ENCODE assay signal across 22 mouse cellular contexts in the genomic region with DNA sequence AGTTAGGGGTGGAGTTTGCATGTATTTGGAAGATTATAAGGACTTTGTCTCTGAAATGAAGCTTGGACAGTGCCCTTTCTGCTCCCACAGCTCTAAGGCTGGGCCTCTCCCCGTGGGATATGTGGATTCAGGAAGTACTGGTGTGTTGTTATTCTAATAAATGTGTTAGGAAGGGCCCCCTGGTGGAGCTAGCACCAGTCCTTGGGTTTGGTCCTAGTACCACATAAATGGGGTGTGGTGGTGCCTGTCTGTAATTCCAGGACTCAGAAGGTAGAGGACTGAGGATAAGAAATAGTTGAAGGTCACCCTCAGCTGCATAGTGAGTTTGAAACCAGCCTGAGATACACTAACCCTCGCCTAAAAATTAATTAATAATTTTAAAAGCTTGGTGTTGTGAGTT. TPM values are rescaled to one million over a fixed set of nuclear protein-coding genes. Genes with fewer than 3 reads are reported as not detected.
DNase-seq lines count a peak whose midpoint lies in the region; ATAC-seq and TF ChIP-seq lines count a peak whose summit lies in the region.
"Had no signal": no experiment of that assay in that cellular context is flagged by ENCODE, and none has a peak within 500 bp of the region (broad histone marks: within the 10 kb centered on the region; RNA-seq: fewer than 3 reads in every experiment).

No protein-coding gene starts in this region.

- H3K4me3 ChIP-seq in layer of hippocampus, adult 2 months, result no peak overlapping the region
- no peak overlapping the region for H3K4me3 ChIP-seq in intestine, postnatal 0 days (ENCODE audit: low read depth, low read length)
- no peak overlapping the region for H3K4me3 ChIP-seq in midbrain, embryonic 13.5 days (replicated peaks)
- H3K4me3 ChIP-seq: forebrain, embryonic 10.5 days; limb, embryonic 10.5 days; midbrain, embryonic 10.5 days; stomach, embryonic 15.5 days had no signal

- TF ChIP-seq CTCF in layer of hippocampus, adult 2 months (conservative IDR thresholded peaks at IDR 0.05), result peak; percentile 32
- TF ChIP-seq CTCF in intestine, postnatal 0 days (IDR thresholded peaks at IDR 0.05; ENCODE audit: low read depth), result peak; percentile 40; the same call in 1 of the 2 replicates

- no peaks in the 10 kb centered on the region for H3K9me3 ChIP-seq in intestine, postnatal 0 days (ENCODE audit: control insufficient read depth)
- H3K9me3 ChIP-seq in midbrain, embryonic 13.5 days, result no peaks in the 10 kb centered on the region
- H3K9me3 ChIP-seq: forebrain, embryonic 10.5 days; limb, embryonic 10.5 days; midbrain, embryonic 10.5 days; stomach, embryonic 15.5 days had no signal

- H3K9ac ChIP-seq in intestine, postnatal 0 days (ENCODE audit: low read depth, low read length), result no peak overlapping the region
- no peak overlapping the region for H3K9ac ChIP-seq in midbrain, embryonic 13.5 days (replicated peaks)
- H3K9ac ChIP-seq: hindbrain, embryonic 14.5 days; stomach, embryonic 15.5 days had no signal

- ATAC-seq in intestine, postnatal 0 days, result peak; percentile 29; the same call in 1 of the 2 replicates
- no peak for ATAC-seq in midbrain, embryonic 13.5 days
- ATAC-seq: forebrain, embryonic 16.5 days; inflammation-experienced regulatory T-cells, adult 6 months had no signal

- no peaks in the 10 kb centered on the region for H3K27me3 ChIP-seq in intestine, postnatal 0 days (replicated peaks; ENCODE audit: control insufficient read depth, insufficient read depth, low read length)
- no peaks in the 10 kb centered on the region for H3K27me3 ChIP-seq in midbrain, embryonic 13.5 days
- H3K27me3 ChIP-seq: stomach, embryonic 15.5 days had no signal

- H3K4me1 ChIP-seq in intestine, postnatal 0 days (replicated peaks; ENCODE audit: control insufficient read depth, insufficient read depth, low read length), result no peaks in the 10 kb centered on the region
- no peaks in the 10 kb centered on the region; the same call in 1 of the 2 replicates for H3K4me1 ChIP-seq in midbrain, embryonic 13.5 days (replicated peaks)

- no peak for DNase-seq in layer of hippocampus, adult 2 months (ENCODE audit: low spot score in 2 of 2)
- DNase-seq in layer of hippocampus, postnatal 36 days, result no peak
- DNase-seq in ES-CJ7 (ENCODE audit: low read depth, low spot score), result peak; percentile 41
- peak; percentile 48 for DNase-seq in ZHBTc4 (ENCODE audit: low read depth, low spot score)
- DNase-seq in left cerebral cortex, postnatal 36 days (ENCODE audit: low spot score in 2 of 2), result no peak
- DNase-seq: cerebellum, adult 9-10 months; gastrocnemius, postnatal 25 days; heart, adult 18-20 months; kidney, adult 9 months; liver; thymus, adult 2 months had no signal

- no peak overlapping the region for H3K27ac ChIP-seq in layer of hippocampus, adult 2 months
- no peak overlapping the region for H3K27ac ChIP-seq in intestine, postnatal 0 days (ENCODE audit: low read depth, low read length)
- H3K27ac ChIP-seq in midbrain, embryonic 13.5 days, result no peak overlapping the region
- H3K27ac ChIP-seq: forebrain, embryonic 10.5 days; hindbrain, embryonic 14.5 days; limb, embryonic 10.5 days; macrophage; midbrain, embryonic 10.5 days; stomach, embryonic 15.5 days had no signal

- no peak overlapping the region for H3K4me2 ChIP-seq in intestine, postnatal 0 days (replicated peaks; ENCODE audit: low read depth)
- no peak overlapping the region for H3K4me2 ChIP-seq in midbrain, embryonic 13.5 days (replicated peaks)
- H3K4me2 ChIP-seq: hindbrain, embryonic 14.5 days; stomach, embryonic 15.5 days had no signal

- WGBS in intestine, postnatal 0 days, result 29% methylated on average over 2 of the region's 2 CpGs
- WGBS in midbrain, embryonic 13.5 days, result 37% methylated on average over 2 of the region's 2 CpGs

- no peaks in the 10 kb centered on the region for H3K36me3 ChIP-seq in intestine, postnatal 0 days (ENCODE audit: control insufficient read depth, insufficient read depth)
- H3K36me3 ChIP-seq in midbrain, embryonic 13.5 days, result no peaks in the 10 kb centered on the region
- H3K36me3 ChIP-seq: forebrain, embryonic 10.5 days; limb, embryonic 10.5 days; midbrain, embryonic 10.5 days; stomach, embryonic 15.5 days had no signal

- intact Hi-C loops in left cerebral cortex, postnatal 36 days (cut with DNase I), result no loop called here

RNA-seq across cellular contexts. Expression of a gene that starts 24.1 kb away (rescaled TPM):
- under 1 TPM; 0.47 to 0.69 TPM for total RNA-seq in layer of hippocampus, adult 2 months (2021)
- under 1 TPM; 0.51 to 0.65 TPM for total RNA-seq in layer of hippocampus, postnatal 36 days (2021)
- polyA plus RNA-seq in intestine, postnatal 0 days (2015; fragmentation: Nextera tagmentation; extraction: Ambion mirVana), result 0.47 and 0.78 TPM in 2 replicates
- under 1 TPM; 0.57 to 0.67 TPM for total RNA-seq in left cerebral cortex, postnatal 36 days (2021)
- 1.6 and 1.8 TPM in 2 replicates for polyA plus RNA-seq in midbrain, embryonic 13.5 days (2015; fragmentation: Nextera tagmentation; extraction: Ambion mirVana)

RNA-seq across cellular contexts. Expression of a gene that starts 31.9 kb away (rescaled TPM):
- 10 to 100 TPM; 88.5 to 92.8 TPM for total RNA-seq in layer of hippocampus, adult 2 months (2021)
- total RNA-seq in layer of hippocampus, postnatal 36 days (2021), result 100 to 1,000 TPM in 1 of 2 experiments, 10 to 100 TPM in 1; 92.9 to 106 TPM
- 68.3 and 73.3 TPM in 2 replicates for polyA plus RNA-seq in intestine, postnatal 0 days (2015; fragmentation: Nextera tagmentation; extraction: Ambion mirVana)
- 100 to 1,000 TPM in 1 of 2 experiments, 10 to 100 TPM in 1; 98.6 to 106 TPM for total RNA-seq in left cerebral cortex, postnatal 36 days (2021)
- 122 and 132 TPM in 2 replicates for polyA plus RNA-seq in midbrain, embryonic 13.5 days (2015; fragmentation: Nextera tagmentation; extraction: Ambion mirVana)

RNA-seq across cellular contexts. Expression of a gene that starts 32.2 kb away (rescaled TPM):
- 100 to 1,000 TPM; 247 to 255 TPM for total RNA-seq in layer of hippocampus, adult 2 months (2021)
- total RNA-seq in layer of hippocampus, postnatal 36 days (2021), result 100 to 1,000 TPM; 261 to 262 TPM
- polyA plus RNA-seq in intestine, postnatal 0 days (2015; fragmentation: Nextera tagmentation; extraction: Ambion mirVana), result 585 and 607 TPM in 2 replicates
- 100 to 1,000 TPM; 224 to 255 TPM for total RNA-seq in left cerebral cortex, postnatal 36 days (2021)
- 740 and 763 TPM in 2 replicates for polyA plus RNA-seq in midbrain, embryonic 13.5 days (2015; fragmentation: Nextera tagmentation; extraction: Ambion mirVana)

RNA-seq across cellular contexts. Expression of a gene that starts 41.4 kb away (rescaled TPM):
- total RNA-seq in layer of hippocampus, adult 2 months (2021), result 1 to 10 TPM; 1.3 to 1.5 TPM
- 1 to 10 TPM in 1 of 2 experiments, under 1 TPM in 1; 0.92 to 1.8 TPM for total RNA-seq in layer of hippocampus, postnatal 36 days (2021)
- polyA plus RNA-seq in intestine, postnatal 0 days (2015; fragmentation: Nextera tagmentation; extraction: Ambion mirVana), result 1.2 and 1.5 TPM in 2 replicates
- 1 to 10 TPM; 2.0 to 2.1 TPM for total RNA-seq in left cerebral cortex, postnatal 36 days (2021)
- polyA plus RNA-seq in midbrain, embryonic 13.5 days (2015; fragmentation: Nextera tagmentation; extraction: Ambion mirVana), result 2.2 and 2.4 TPM in 2 replicates
- total RNA-seq: neutrophil, adult 5-6 weeks had no signal
- polyA plus RNA-seq: macrophage had no signal

RNA-seq across cellular contexts. Expression of a gene that starts 45.7 kb away (rescaled TPM):
- total RNA-seq in layer of hippocampus, adult 2 months (2021), result 1 to 10 TPM; 5.6 to 7.0 TPM
- total RNA-seq in layer of hippocampus, postnatal 36 days (2021), result 1 to 10 TPM; 5.3 to 8.0 TPM
- polyA plus RNA-seq in intestine, postnatal 0 days (2015; fragmentation: Nextera tagmentation; extraction: Ambion mirVana), result 1.6 and 1.7 TPM in 2 replicates
- total RNA-seq in left cerebral cortex, postnatal 36 days (2021), result 1 to 10 TPM; 8.8 to 9.5 TPM
- 1.9 and 2.0 TPM in 2 replicates for polyA plus RNA-seq in midbrain, embryonic 13.5 days (2015; fragmentation: Nextera tagmentation; extraction: Ambion mirVana)

Comparison
In these comparisons a context has a peak if more than half of its experiments do, and no peak if none do; other contexts are left out.
1. DNase-seq: peak in ES-CJ7 (single experiment) and ZHBTc4 (single experiment); none in layer of hippocampus, adult 2 months (0 of 2), layer of hippocampus, postnatal 36 days (0 of 2) and left cerebral cortex, postnatal 36 days (0 of 2).